Mouse (Mus musculus): ENCODE results near the gene Rassf2. TPM values are rescaled to one million over a fixed set of nuclear protein-coding genes. Genes with fewer than 3 reads are reported as not detected.

Gene Rassf2
- polyA plus RNA-seq, 1 experiment: 0.94 TPM

GRCm38 (mm10) chr2:131952961-131953538 lies 77.0 kb downstream of the Rassf2 start:
- TF ChIP-seq CEBPB (IDR thresholded peaks at IDR 0.05; ENCODE audit: low read depth) (no peak), MAX (IDR thresholded peaks at IDR 0.05) (no peak), USF1 (IDR thresholded peaks at IDR 0.05; ENCODE audit: low read depth) (no peak), CTCF (IDR thresholded peaks at IDR 0.05; ENCODE audit: control insufficient read depth, insufficient read depth, insufficient read length) (no peak), MYOG (IDR thresholded peaks at IDR 0.05; ENCODE audit: control insufficient read depth, extremely low read depth, insufficient read length) (no peak), FOSL1 (IDR thresholded peaks at IDR 0.05; ENCODE audit: insufficient read depth, low read length, poor library complexity, severe bottlenecking) (no peak), MYOD1 (IDR thresholded peaks at IDR 0.05; ENCODE audit: control insufficient read depth, insufficient read length, low read depth) (no peak)
- Histone ChIP-seq H3K4me3 (ENCODE audit: insufficient read depth, poor library complexity, severe bottlenecking) (no peak overlapping the region), H3K36me3 (ENCODE audit: control insufficient read depth, insufficient read depth) (no peaks in the 10 kb centered on the region), H3K27me3 (ENCODE audit: control insufficient read depth, insufficient read depth, insufficient read length) (peaks cover 8% of the 10 kb centered on the region), H3K79me2 (ENCODE audit: control insufficient read depth, insufficient read depth) (no peaks in the 10 kb centered on the region), H3ac (ENCODE audit: control insufficient read depth, insufficient read length, low read depth) (no peak overlapping the region), H3K79me3 (ENCODE audit: low read depth) (no peaks in the 10 kb centered on the region)

- peaks cover 8% of the 10 kb centered on the region for H3K27me3 ChIP-seq (ENCODE audit: control insufficient read depth, insufficient read depth, insufficient read length)
- H3K79me2 ChIP-seq (ENCODE audit: control insufficient read depth, insufficient read depth): no peaks in the 10 kb centered on the region
- TF ChIP-seq CTCF (IDR thresholded peaks at IDR 0.05; ENCODE audit: control insufficient read depth, insufficient read depth, insufficient read length) (no peak), USF1 (IDR thresholded peaks at IDR 0.05; ENCODE audit: low read depth) (no peak), MYOD1 (IDR thresholded peaks at IDR 0.05; ENCODE audit: control insufficient read depth, insufficient read length, low read depth) (no peak), CEBPB (IDR thresholded peaks at IDR 0.05; ENCODE audit: low read depth) (no peak), FOSL1 (IDR thresholded peaks at IDR 0.05; ENCODE audit: insufficient read depth, low read length, poor library complexity, severe bottlenecking) (no peak)
- no peaks in the 10 kb centered on the region for H3K36me3 ChIP-seq (ENCODE audit: control insufficient read depth, insufficient read depth)
- no peaks in the 10 kb centered on the region for H3K79me3 ChIP-seq (ENCODE audit: low read depth)
- H3K4me3 ChIP-seq (ENCODE audit: insufficient read depth, poor library complexity, severe bottlenecking): no peak overlapping the region
- H3ac ChIP-seq (ENCODE audit: control insufficient read depth, insufficient read length, low read depth): no peak overlapping the region
Measured at GRCm38 (mm10) chr2:131952456-131952855, 77.6 kb downstream of the Rassf2 start.

GRCm38 (mm10) chr2:131950598-131951095 lies 79.4 kb downstream of the Rassf2 start, which contains the start of gene Prnd:
Gene Prnd, plus strand, starts transcription at chr2:131950861.
- peaks cover 8% of the 10 kb centered on the region for H3K27me3 ChIP-seq (ENCODE audit: control insufficient read depth, insufficient read depth, insufficient read length)
- no peak within 1 kb of the TSS for H3ac ChIP-seq (ENCODE audit: control insufficient read depth, insufficient read length, low read depth)
- H3K36me3 ChIP-seq (ENCODE audit: control insufficient read depth, insufficient read depth): no peaks in the 10 kb centered on the region
- no peak within 1 kb of the TSS for H3K4me3 ChIP-seq (ENCODE audit: insufficient read depth, poor library complexity, severe bottlenecking)
- TF ChIP-seq CTCF (IDR thresholded peaks at IDR 0.05; ENCODE audit: control insufficient read depth, insufficient read depth, insufficient read length) (no peak), FOSL1 (IDR thresholded peaks at IDR 0.05; ENCODE audit: insufficient read depth, low read length, poor library complexity, severe bottlenecking) (no peak), MYOD1 (IDR thresholded peaks at IDR 0.05; ENCODE audit: control insufficient read depth, insufficient read length, low read depth) (no peak), USF1 (IDR thresholded peaks at IDR 0.05; ENCODE audit: low read depth) (no peak), CEBPB (IDR thresholded peaks at IDR 0.05; ENCODE audit: low read depth) (no peak), MAX (IDR thresholded peaks at IDR 0.05) (no peak), MYOG (IDR thresholded peaks at IDR 0.05; ENCODE audit: control insufficient read depth, extremely low read depth, insufficient read length) (no peak)
- no peaks in the 10 kb centered on the region for H3K79me2 ChIP-seq (ENCODE audit: control insufficient read depth, insufficient read depth)
- no peaks in the 10 kb centered on the region for H3K79me3 ChIP-seq (ENCODE audit: low read depth)

- no peak for TF ChIP-seq MAX (IDR thresholded peaks at IDR 0.05)
- no peak for TF ChIP-seq CEBPB (IDR thresholded peaks at IDR 0.05; ENCODE audit: low read depth)
- no peak for TF ChIP-seq CTCF (IDR thresholded peaks at IDR 0.05; ENCODE audit: control insufficient read depth, insufficient read depth, insufficient read length)
- TF ChIP-seq USF1 (IDR thresholded peaks at IDR 0.05; ENCODE audit: low read depth): no peak
Measured at GRCm38 (mm10) chr2:131949767-131950597, 80.1 kb downstream of the Rassf2 start.

GRCm38 (mm10) chr2:131948916-131949639 lies 81.0 kb downstream of the Rassf2 start:
- Histone ChIP-seq H3K27me3 (ENCODE audit: control insufficient read depth, insufficient read depth, insufficient read length) (peaks cover 8% of the 10 kb centered on the region), H3ac (ENCODE audit: control insufficient read depth, insufficient read length, low read depth) (no peak overlapping the region), H3K79me2 (ENCODE audit: control insufficient read depth, insufficient read depth) (no peaks in the 10 kb centered on the region), H3K79me3 (ENCODE audit: low read depth) (no peaks in the 10 kb centered on the region), H3K4me3 (ENCODE audit: insufficient read depth, poor library complexity, severe bottlenecking) (no peak overlapping the region), H3K36me3 (ENCODE audit: control insufficient read depth, insufficient read depth) (no peaks in the 10 kb centered on the region)
- TF ChIP-seq MAX (IDR thresholded peaks at IDR 0.05) (no peak), USF1 (IDR thresholded peaks at IDR 0.05; ENCODE audit: low read depth) (no peak), FOSL1 (IDR thresholded peaks at IDR 0.05; ENCODE audit: insufficient read depth, low read length, poor library complexity, severe bottlenecking) (no peak), MYOG (IDR thresholded peaks at IDR 0.05; ENCODE audit: control insufficient read depth, extremely low read depth, insufficient read length) (no peak)

More at GRCm38 (mm10) chr2:131949767-131950597, 80.1 kb downstream of the Rassf2 start:
- no peak overlapping the region for H3ac ChIP-seq (ENCODE audit: control insufficient read depth, insufficient read length, low read depth)
- H3K36me3 ChIP-seq (ENCODE audit: control insufficient read depth, insufficient read depth): no peaks in the 10 kb centered on the region
- no peaks in the 10 kb centered on the region for H3K79me2 ChIP-seq (ENCODE audit: control insufficient read depth, insufficient read depth)
- H3K4me3 ChIP-seq (ENCODE audit: insufficient read depth, poor library complexity, severe bottlenecking): no peak overlapping the region
- no peaks in the 10 kb centered on the region for H3K79me3 ChIP-seq (ENCODE audit: low read depth)
- H3K27me3 ChIP-seq (ENCODE audit: control insufficient read depth, insufficient read depth, insufficient read length): peaks cover 8% of the 10 kb centered on the region

Data from C2C12 (cell line).